Mouse (Mus musculus): ENCODE measurements at regions not wholly inside any gene's neighbourhood (a gene's known extent, or its start where the extent isn't known, plus 50 kb on each side); places are given as distances from the start of the nearest gene placed in this dataset.

DNA sequence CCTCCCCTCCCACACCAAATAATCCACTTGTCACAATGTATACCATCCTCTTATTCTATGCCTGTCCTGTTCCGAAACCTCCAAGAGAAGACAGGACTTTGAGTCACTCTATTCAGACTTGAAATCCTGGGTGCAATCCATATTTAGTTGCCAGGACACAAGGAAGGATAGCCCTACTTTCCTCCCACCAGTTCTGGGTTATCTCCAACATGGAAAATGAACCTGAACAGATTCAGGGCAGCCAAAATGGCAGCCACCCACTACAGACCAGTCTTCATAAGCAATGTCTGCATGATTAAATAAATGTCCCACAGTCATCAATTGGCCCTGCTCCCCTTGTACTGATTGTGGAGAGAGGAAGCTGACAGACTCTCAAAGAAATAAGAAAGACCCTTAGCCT, 110.6 kb upstream of the Adra1d start:
- no peak for TF ChIP-seq CTCF (IDR thresholded peaks at IDR 0.05)
- no peak for TF ChIP-seq EP300 (IDR thresholded peaks at IDR 0.05)

Measured in lung, postnatal 0 days (tissue).